Mouse (Mus musculus) leukemia stem cell, adult 10-12 weeks (primary cell): ENCODE results near the gene Ndufs1. TPM values are rescaled to one million over a fixed set of nuclear protein-coding genes. Genes with fewer than 3 reads are reported as not detected.

Experiments used
- polyA plus RNA-seq: library from polyadenylated mRNA; stranded (reverse); fragments of >175 nt; gene quantifications from 2 replicates; pipeline ENCODE4 v1.2.3, GENCODE M21; 2012; ENCODE audit warnings: low replicate concordance

Ndufs1 gene
- 7.0 and 47.8 TPM in 2 replicates for polyA plus RNA-seq

GRCm38 (mm10) chr1:63176604-63177421, at the start of gene Ndufs1, which contains the start of gene Eef1b2:
Gene Ndufs1, minus strand, starts transcription at chr1:63176833.
Gene Eef1b2, plus strand, starts transcription at chr1:63176825.

GRCm38 (mm10) chr1:63214271-63214558, 37.6 kb upstream of the Ndufs1 start, which contains the start of gene Gpr1:
Gene Gpr1, minus strand, starts transcription at chr1:63214543.

GRCm38 (mm10) chr1:63114136-63114781, 62.4 kb downstream of the Ndufs1 start, which contains the start of gene Ino80d:
Gene Ino80d, minus strand, starts transcription at chr1:63114667.

Other genes starting within 250 kb of the Ndufs1 start
- 4.9 and 5.7 TPM in 2 replicates for gene Ino80d, start 62.2 kb downstream of the Ndufs1 start, polyA plus RNA-seq
- gene Eef1b2, start within 50 bp of the Ndufs1 start, polyA plus RNA-seq, result 26.3 and 375 TPM in 2 replicates
- gene Gpr1, start 37.7 kb upstream of the Ndufs1 start, polyA plus RNA-seq, result not detected in 2 replicates
- not detected in 2 replicates for gene Zdbf2, start 96.4 kb upstream of the Ndufs1 start, polyA plus RNA-seq